Mouse (Mus musculus): ENCODE measurements around the gene Cryl1.
A peak's percentile ranks its signal among the peaks of the same experiment; 100 is the strongest.

Gene Cryl1

GRCm38 (mm10) chr14:57398065-57398757 is at the start of gene Cryl1:
Cryl1 (minus strand) TSS chr14:57398529.
- peak; percentile 89 for DNase-seq

- no peak for DNase-seq
Measured at GRCm38 (mm10) chr14:57430451-57430850, 32.1 kb upstream of the Cryl1 start.

GRCm38 (mm10) chr14:57424212-57424561 is 25.9 kb upstream of the Cryl1 start:
- DNase-seq: no peak

- peak; percentile 90 for DNase-seq
Measured at GRCm38 (mm10) chr14:57423432-57424211, 25.3 kb upstream of the Cryl1 start, which contains the start of gene Ift88. Ift88 (plus strand) TSS chr14:57424062.

GRCm38 (mm10) chr14:57417187-57417586 is 18.9 kb upstream of the Cryl1 start:
- no peak for DNase-seq

DNA sequence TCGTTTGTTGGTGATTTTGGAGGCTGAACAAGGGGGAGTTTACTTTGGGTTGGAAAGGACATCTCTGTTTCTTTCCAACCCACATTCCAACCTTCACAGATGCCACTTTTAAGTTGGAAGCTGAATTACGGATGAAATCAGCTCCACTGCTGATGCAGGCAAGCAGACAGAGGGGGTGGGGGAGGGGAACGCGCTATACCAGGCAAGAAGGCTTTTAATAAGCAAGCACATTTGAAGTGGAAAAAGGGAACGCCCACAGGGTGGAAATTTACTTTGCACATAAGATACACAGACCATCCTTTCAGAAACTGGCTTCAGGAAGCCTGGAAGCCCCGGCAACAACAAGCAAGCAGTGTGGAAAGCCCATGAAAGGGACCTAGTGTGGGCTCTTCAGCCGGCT is 13.8 kb upstream of the Cryl1 start:
- peak; percentile 30 for DNase-seq

DNA sequence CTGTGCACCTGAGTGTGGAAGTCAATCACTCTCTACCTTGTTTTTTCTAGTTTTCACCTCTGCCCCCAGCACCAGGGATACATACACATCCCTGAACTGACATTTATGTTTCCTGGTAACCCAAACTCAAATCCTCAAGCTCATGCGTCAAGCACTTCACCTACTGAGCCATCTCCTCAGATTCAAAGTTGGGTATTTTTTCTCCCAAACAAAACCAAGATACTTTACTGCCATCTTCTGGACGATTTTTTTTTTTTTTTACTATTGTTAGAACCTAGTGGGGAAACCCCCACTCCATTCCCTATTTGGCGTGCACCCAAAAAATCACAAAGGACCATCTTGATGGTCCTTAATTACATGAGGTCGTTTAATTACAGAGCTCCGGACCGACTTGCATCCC is 10.8 kb upstream of the Cryl1 start:
- DNase-seq: peak; percentile 12

GRCm38 (mm10) chr14:57408100-57408499 is 9.8 kb upstream of the Cryl1 start:
- DNase-seq: no peak

- peak; percentile 44 for DNase-seq
Measured at GRCm38 (mm10) chr14:57407039-57407987, 9.0 kb upstream of the Cryl1 start.

- DNase-seq: no peak
Measured at GRCm38 (mm10) chr14:57402815-57403214, 4.5 kb upstream of the Cryl1 start.

DNA sequence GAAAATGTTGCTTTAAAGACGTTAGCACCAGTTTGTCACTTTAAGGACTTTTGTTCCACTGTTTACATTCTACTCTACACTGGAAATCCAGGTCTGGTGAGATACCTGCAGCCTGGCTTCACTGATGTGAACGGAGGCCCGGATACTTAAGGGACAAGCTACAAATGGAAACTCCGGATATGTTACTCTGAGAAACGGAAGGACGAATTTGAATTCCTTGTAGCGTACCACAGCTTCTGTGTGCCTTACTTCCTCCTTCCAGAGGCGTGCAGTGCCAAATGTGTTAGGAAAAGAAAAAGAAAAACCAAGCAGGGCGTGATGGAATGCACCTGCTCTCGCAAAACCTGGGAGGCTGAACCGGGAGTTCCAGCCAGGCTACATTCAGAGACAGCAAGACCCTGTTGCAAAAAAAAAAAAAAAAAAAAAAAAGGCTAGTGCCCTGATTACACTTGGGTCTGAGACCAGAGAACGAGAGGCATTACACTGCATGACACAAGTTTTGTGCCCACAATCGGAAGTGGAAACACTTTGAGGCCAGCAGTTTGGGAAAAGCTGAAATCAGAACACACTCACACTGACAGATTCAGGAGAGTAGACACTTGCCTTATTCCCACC is 591 bp upstream of the Cryl1 start:
- no peak for DNase-seq

DNA sequence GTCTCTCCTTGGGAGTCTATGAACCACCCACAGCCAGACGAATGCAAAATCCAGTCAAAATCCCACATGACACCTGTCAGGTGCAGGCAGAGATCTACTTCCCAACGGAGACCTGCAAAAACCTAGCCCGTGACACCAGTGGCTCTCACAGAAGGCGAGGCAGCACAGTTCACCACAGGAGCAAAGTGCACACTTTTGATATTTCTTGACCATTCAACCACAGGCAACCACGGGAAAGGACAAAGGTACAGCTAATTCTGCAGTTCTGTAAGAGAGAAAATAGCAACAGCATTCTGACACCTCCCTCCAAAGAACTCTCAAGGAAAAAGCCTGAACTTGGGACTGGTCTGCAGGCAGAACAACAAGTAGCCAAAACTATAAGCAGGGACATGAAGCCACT is 1.1 kb downstream of the Cryl1 start:
- DNase-seq: no peak

- DNase-seq: no peak
Measured at GRCm38 (mm10) chr14:57395470-57395869, 2.9 kb downstream of the Cryl1 start.

DNA sequence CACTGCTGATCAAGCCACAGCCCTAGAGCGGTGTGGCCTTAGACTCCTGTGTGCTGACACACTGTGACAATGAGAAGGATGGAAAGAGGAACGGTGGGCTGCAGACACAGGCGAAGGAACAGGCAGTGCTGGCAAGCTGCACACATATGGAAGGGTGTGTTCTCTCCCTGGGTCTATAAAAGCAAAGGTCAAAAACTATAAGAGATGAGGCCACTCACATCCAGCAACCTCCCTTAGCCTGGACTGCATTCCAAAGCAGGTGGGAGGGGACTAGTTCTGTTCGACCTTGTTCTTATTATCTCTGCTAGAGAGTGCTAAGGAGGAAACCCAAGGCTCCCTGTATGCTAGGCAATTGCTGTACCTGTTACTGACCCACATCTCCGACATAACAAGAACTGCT is 6.1 kb downstream of the Cryl1 start:
- no peak for DNase-seq

- no peak for DNase-seq
Measured at GRCm38 (mm10) chr14:57391621-57392020, 6.7 kb downstream of the Cryl1 start.

GRCm38 (mm10) chr14:57386758-57387561 is 11.4 kb downstream of the Cryl1 start:
- no peak for DNase-seq

DNA sequence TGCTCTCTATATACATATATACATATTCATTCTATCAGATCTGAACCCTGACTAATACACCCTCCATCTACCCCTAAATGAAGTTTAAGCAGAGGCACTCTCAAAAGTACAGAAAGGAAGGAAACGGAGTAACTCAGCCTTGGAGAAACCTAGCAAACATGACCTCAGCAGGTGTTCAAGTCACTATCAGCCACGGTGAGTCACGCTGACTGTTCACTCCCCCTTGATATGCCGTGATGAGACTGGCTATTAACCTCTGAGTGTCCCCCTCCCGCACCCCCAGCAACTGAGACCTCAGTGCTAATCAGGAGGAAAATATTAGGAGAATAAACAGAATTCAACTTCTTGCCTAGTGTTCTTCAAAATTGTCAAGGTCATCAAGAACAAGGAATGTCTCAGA is 12.7 kb downstream of the Cryl1 start:
- no peak for DNase-seq

DNA sequence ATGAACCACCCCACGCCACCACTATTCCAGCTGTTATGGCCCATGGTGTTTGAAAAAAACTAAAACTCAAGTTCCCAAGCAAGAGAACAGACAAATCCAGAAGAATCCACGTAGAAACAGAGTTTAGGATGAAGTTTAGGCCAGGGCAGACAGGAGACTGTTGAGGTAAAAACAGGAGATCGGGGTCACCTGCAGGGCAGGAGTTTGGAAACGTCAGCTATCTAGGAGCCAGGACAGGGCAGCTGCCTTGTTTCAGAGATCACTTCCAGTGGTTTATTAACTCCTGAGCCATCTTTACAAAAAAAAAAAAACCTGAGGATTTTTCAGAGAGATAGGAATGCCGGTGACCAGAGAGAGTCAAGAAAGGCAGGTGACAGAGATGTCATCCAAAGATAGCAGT is 20.8 kb downstream of the Cryl1 start:
- no peak for DNase-seq

GRCm38 (mm10) chr14:57376956-57377355 is 21.4 kb downstream of the Cryl1 start:
- DNase-seq: no peak

- no peak for DNase-seq
Measured at GRCm38 (mm10) chr14:57376016-57376415, 22.3 kb downstream of the Cryl1 start.

GRCm38 (mm10) chr14:57375205-57375604 is 23.1 kb downstream of the Cryl1 start:
- no peak for DNase-seq

Measured in right cerebral cortex, postnatal 4 days (tissue).